Mouse (Mus musculus) heart, embryonic 11.5 days (tissue): ENCODE measurements around the gene Klk1b26. TPM values are rescaled to one million over a fixed set of nuclear protein-coding genes. Genes with fewer than 3 reads are reported as not detected.
"Not testable (repeated sequence)": the region's sequence is repeated elsewhere in the genome, so short reads cannot be mapped to it uniquely, and the experiment has no call there.

Experiments
- ATAC-seq: fragments of 200-750 bp; cut with Nextera tagmentation; replicated peaks from 2 replicates; pipeline ENCODE4 v1.8.0; 2017; ENCODE audit warnings: moderate library complexity; ENCODE audit not compliant: insufficient number of reproducible peaks, low FRiP score, low TSS enrichment
- H3K27ac ChIP-seq: fragments of 300-500 bp; sonication (generic); 2 replicates; pipeline ENCODE4 v1.5.1; 2014; ENCODE audit warnings: mild to moderate bottlenecking, low read depth, low read length
- H3K27me3 ChIP-seq: fragments of 300-500 bp; sonication (generic); 2 replicates; pipeline ENCODE4 v1.6.1; 2014; ENCODE audit warnings: mild to moderate bottlenecking, low read length, mixed read lengths; ENCODE audit not compliant: control insufficient read depth, insufficient read depth
- H3K36me3 ChIP-seq: fragments of 300-500 bp; sonication (generic); 2 replicates; pipeline ENCODE4 v1.6.1; 2014; ENCODE audit warnings: mild to moderate bottlenecking, low read length, moderate library complexity, mixed read lengths; ENCODE audit not compliant: control insufficient read depth, insufficient read depth
- H3K4me1 ChIP-seq: fragments of 300-500 bp; sonication (generic); 2 replicates; pipeline ENCODE4 v1.6.1; 2014; ENCODE audit warnings: low read length; ENCODE audit not compliant: control insufficient read depth, insufficient read depth
- H3K4me2 ChIP-seq: fragments of 300-500 bp; sonication (generic); 2 replicates; pipeline ENCODE4 v1.6.1; 2014; ENCODE audit warnings: mild to moderate bottlenecking, moderate library complexity
- H3K4me3 ChIP-seq: fragments of 300-500 bp; sonication (generic); 2 replicates; pipeline ENCODE4 v1.5.1; 2014; ENCODE audit warnings: low read depth, low read length
- H3K9ac ChIP-seq: fragments of 300-500 bp; sonication (generic); 2 replicates; pipeline ENCODE4 v1.6.1; 2014; ENCODE audit warnings: mild to moderate bottlenecking, low read depth, low read length, moderate library complexity
- H3K9me3 ChIP-seq: fragments of 300-500 bp; sonication (generic); replicated peaks from 2 replicates; pipeline ENCODE4 v1.6.1; 2016; ENCODE audit warnings: low read length; ENCODE audit not compliant: control insufficient read depth
- WGBS: fragments of 180-500 bp; shearing (Covaris S2); extraction: QIAGEN DNeasy Blood & Tissue Kit; methylation state at CpG from one replicate; pipeline ENCODE4 v1.1.7; 2014; ENCODE audit not compliant: insufficient replicate concordance; 5-methylcytosine and 5-hydroxymethylcytosine counted together
- polyA plus RNA-seq: library from polyadenylated mRNA; unstranded; fragments of >200 nt; fragmentation: Nextera tagmentation; extraction: Ambion mirVana; gene quantifications from 2 replicates; pipeline ENCODE4 v1.2.1, GENCODE M21; 2014

Klk1b26 gene
- polyA plus RNA-seq, 1 experiment from 2014 or later: not detected

GRCm38 (mm10) chr7:44014666-44015065 is 2.7 kb downstream of the Klk1b26 start:
- not testable (repeated sequence) for H3K27me3 ChIP-seq, H3K4me3 ChIP-seq, H3K4me2 ChIP-seq, H3K9ac ChIP-seq, H3K4me1 ChIP-seq, H3K27ac ChIP-seq, ATAC-seq, H3K36me3 ChIP-seq, H3K9me3 ChIP-seq
- WGBS: 77% methylated on average over 6 of the region's 6 CpGs

GRCm38 (mm10) chr7:44015071-44015470 is 3.1 kb downstream of the Klk1b26 start:
- ATAC-seq: no peak
- Histone ChIP-seq H3K36me3 (no peaks in the 10 kb centered on the region), H3K27me3 (no peaks in the 10 kb centered on the region), H3K27ac (no peak overlapping the region), H3K9ac (no peak overlapping the region), H3K9me3 (no peaks in the 10 kb centered on the region), H3K4me2 (no peak overlapping the region), H3K4me3 (no peak overlapping the region), H3K4me1 (no peaks in the 10 kb centered on the region)
- 76% methylated on average over 5 of the region's 5 CpGs for WGBS

GRCm38 (mm10) chr7:44051990-44052389 is 40.0 kb downstream of the Klk1b26 start, which contains the start of gene Klk1b27:
Klk1b27 (plus strand) TSS chr7:44052290.
- H3K36me3 ChIP-seq, ATAC-seq, H3K27me3 ChIP-seq, H3K4me1 ChIP-seq, H3K4me2 ChIP-seq, H3K9me3 ChIP-seq, H3K9ac ChIP-seq, H3K4me3 ChIP-seq, H3K27ac ChIP-seq: not testable (repeated sequence)
- WGBS: 65% methylated on average over 3 of the region's 3 CpGs

Other genes starting within 250 kb of the Klk1b26 start
- not detected in 2 replicates for gene Klk12, start 243.3 kb upstream of the Klk1b26 start, polyA plus RNA-seq
- gene Klk11, start 237.6 kb upstream of the Klk1b26 start, polyA plus RNA-seq: not detected in 2 replicates
- 0.26 TPM in 1 of 2 replicates, not detected in the other for gene Klk10, start 231.1 kb upstream of the Klk1b26 start, polyA plus RNA-seq
- not detected in 2 replicates for gene Klk9, start 220.3 kb upstream of the Klk1b26 start, polyA plus RNA-seq
- gene Klk8, start 214.6 kb upstream of the Klk1b26 start, polyA plus RNA-seq: 26.3 and 32.1 TPM in 2 replicates
- 0.09 TPM in 1 of 2 replicates, not detected in the other for gene Klk7, start 200.9 kb upstream of the Klk1b26 start, polyA plus RNA-seq
- not detected in 2 replicates for gene Klk6, start 187.7 kb upstream of the Klk1b26 start, polyA plus RNA-seq
- gene Klk5, start 170.2 kb upstream of the Klk1b26 start, polyA plus RNA-seq: not detected in 2 replicates
- gene Klk4, start 131.0 kb upstream of the Klk1b26 start, polyA plus RNA-seq: not detected in 2 replicates
- not detected in 2 replicates for gene Klk15, start 78.4 kb upstream of the Klk1b26 start, polyA plus RNA-seq
- not detected in 2 replicates for gene Klk1b8, start 61.5 kb upstream of the Klk1b26 start, polyA plus RNA-seq
- gene Klk1b1, start 45.4 kb upstream of the Klk1b26 start, polyA plus RNA-seq: not detected in 2 replicates
- not detected in 2 replicates for gene Klk1b9, start 36.1 kb upstream of the Klk1b26 start, polyA plus RNA-seq
- not detected in 2 replicates for gene Klk1b11, start 16.3 kb upstream of the Klk1b26 start, polyA plus RNA-seq
- not detected in 2 replicates for gene Klk1b27, start 40.1 kb downstream of the Klk1b26 start, polyA plus RNA-seq
- not detected in 2 replicates for gene Klk1b21, start 90.2 kb downstream of the Klk1b26 start, polyA plus RNA-seq
- not detected in 2 replicates for gene Klk1b22, start 100.5 kb downstream of the Klk1b26 start, polyA plus RNA-seq
- not detected in 2 replicates for gene Klk1b16, start 124.6 kb downstream of the Klk1b26 start, polyA plus RNA-seq
- gene Klk1b24, start 176.1 kb downstream of the Klk1b26 start, polyA plus RNA-seq: not detected in 2 replicates
- not detected in 2 replicates for gene Klk1b3, start 186.0 kb downstream of the Klk1b26 start, polyA plus RNA-seq
- gene Klk1b4, start 195.3 kb downstream of the Klk1b26 start, polyA plus RNA-seq: not detected in 2 replicates
- gene Klk1b5, start 203.8 kb downstream of the Klk1b26 start, polyA plus RNA-seq: not detected in 2 replicates
- gene Klk1, start 213.2 kb downstream of the Klk1b26 start, polyA plus RNA-seq: not detected in 2 replicates
- gene Gm36864, start 224.0 kb downstream of the Klk1b26 start, polyA plus RNA-seq: not detected in 2 replicates
- gene 1700028J19Rik, start 234.5 kb downstream of the Klk1b26 start, polyA plus RNA-seq: 0.68 and 1.7 TPM in 2 replicates
- gene 2410002F23Rik, start 234.6 kb downstream of the Klk1b26 start, polyA plus RNA-seq: 61.5 and 76.0 TPM in 2 replicates
- not detected in 2 replicates for gene Acp4, start 245.2 kb downstream of the Klk1b26 start, polyA plus RNA-seq
- not detected in 2 replicates for gene Gm15517, start 249.3 kb downstream of the Klk1b26 start, polyA plus RNA-seq